Mouse (Mus musculus) CH12.LX (cell line): ENCODE data around the gene Acsbg1. TPM values are rescaled to one million over a fixed set of nuclear protein-coding genes. Genes with fewer than 3 reads are reported as not detected.
A peak's percentile ranks its signal among the peaks of the same experiment; 100 is the strongest.

Experiments used
- DNase-seq: peaks from one replicate; pipeline ENCODE4 v3.0.0-alpha.2; 2013; ENCODE audit errors: extremely low read depth
- H3K27ac ChIP-seq: 2 replicates; pipeline ENCODE4 v1.5.1; 2012; ENCODE audit warnings: low read depth, mild to moderate bottlenecking, control low read depth, moderate library complexity; ENCODE audit not compliant: insufficient read depth
- H3K27me3 ChIP-seq: replicated peaks from 2 replicates; pipeline ENCODE3; 2012; ENCODE audit warnings: inconsistent platforms
- H3K36me3 ChIP-seq, 2 experiments: replicated peaks in 1 of 2; 2 replicates each; pipeline versions ENCODE3 to v1.6.1; 2012; ENCODE audit warnings: inconsistent platforms in 1 of 2, low read length in 1 of 2, mild to moderate bottlenecking in 1 of 2, mixed read lengths in 1 of 2, moderate library complexity in 1 of 2; ENCODE audit not compliant: control insufficient read depth in 1 of 2, insufficient read depth in 1 of 2
- H3K4me1 ChIP-seq, 2 experiments: 2 replicates each; pipeline ENCODE4 v1.6.1; 2012; ENCODE audit warnings: inconsistent platforms in 1 of 2, moderate library complexity in 1 of 2; ENCODE audit not compliant: insufficient read depth in 2 of 2, control insufficient read depth in 1 of 2
- H3K4me2 ChIP-seq: 2 replicates; pipeline ENCODE4 v1.6.1; 2012; ENCODE audit warnings: low read depth, mild to moderate bottlenecking, control low read depth; ENCODE audit not compliant: poor library complexity, insufficient read depth, severe bottlenecking
- H3K4me3 ChIP-seq, 3 experiments: fragments of 150-350 bp in 1 of 3; sonication (generic) in 1 of 3; replicated peaks in 1 of 3; 2 replicates each; pipeline versions ENCODE3 to v1.5.1; 2011 to 2012; ENCODE audit warnings: low read depth in 2 of 3, low read length in 2 of 3, mild to moderate bottlenecking in 2 of 3, moderate library complexity in 2 of 3, control low read depth in 1 of 3, improper control_type of control experiment in 1 of 3, inconsistent platforms in 1 of 3, mixed read lengths in 1 of 3; ENCODE audit not compliant: poor library complexity in 1 of 3
- H3K79me2 ChIP-seq: replicated peaks from 2 replicates; pipeline ENCODE4 v1.6.1; 2012; ENCODE audit warnings: mild to moderate bottlenecking, moderate library complexity; ENCODE audit not compliant: control insufficient read depth, poor library complexity, insufficient read depth, severe bottlenecking; ENCODE audit errors: extremely low read depth
- H3K9ac ChIP-seq: 2 replicates; pipeline ENCODE4 v1.6.1; 2012; ENCODE audit warnings: low read depth, mild to moderate bottlenecking, control low read depth, moderate library complexity; ENCODE audit not compliant: insufficient read depth
- H3K9me3 ChIP-seq: replicated peaks from 2 replicates; pipeline ENCODE3; 2012; ENCODE audit warnings: low read length, inconsistent platforms, mixed read lengths
- BHLHE40 ChIP-seq: IDR thresholded peaks from 2 replicates; pipeline ENCODE4 v1.6.1; 2011; ENCODE audit warnings: mild to moderate bottlenecking, low read depth, low read length, improper control_type of control experiment
- CHD1 ChIP-seq: IDR thresholded peaks from 2 replicates; pipeline ENCODE4 v1.6.1; 2012; ENCODE audit warnings: low read depth, low read length, improper control_type of control experiment, inconsistent platforms
- CHD2 ChIP-seq: IDR thresholded peaks from 2 replicates; pipeline ENCODE4 v1.6.1; 2011; ENCODE audit warnings: low read length, improper control_type of control experiment
- CTCF ChIP-seq, 2 experiments: IDR thresholded peaks in 1 of 2; conservative IDR thresholded peaks in 1 of 2; 2 replicates each; pipeline ENCODE4 v1.5.1; 2011 to 2012; ENCODE audit warnings: low read depth in 2 of 2, low read length in 2 of 2, improper control_type of control experiment in 1 of 2, inconsistent platforms in 1 of 2, mild to moderate bottlenecking in 1 of 2, moderate library complexity in 1 of 2
- E2F4 ChIP-seq: IDR thresholded peaks from 2 replicates; pipeline ENCODE4 v1.6.1; 2011; ENCODE audit warnings: low read depth, low read length, improper control_type of control experiment; ENCODE audit not compliant: insufficient replicate concordance
- ELF1 ChIP-seq: IDR thresholded peaks from 2 replicates; pipeline ENCODE4 v1.6.1; 2014; ENCODE audit warnings: low read depth, mild to moderate bottlenecking, inconsistent platforms, low read length, improper control_type of control experiment
- EP300 ChIP-seq: IDR thresholded peaks from 2 replicates; pipeline ENCODE4 v1.6.1; 2011; ENCODE audit warnings: low read length, improper control_type of control experiment
- ETS1 ChIP-seq: conservative IDR thresholded peaks from 2 replicates; pipeline ENCODE4 v1.6.1; 2012; ENCODE audit warnings: low read depth, mild to moderate bottlenecking, inconsistent platforms, low read length, improper control_type of control experiment, moderate library complexity
- GABPA ChIP-seq: IDR thresholded peaks from 2 replicates; pipeline ENCODE4 v1.6.1; 2012; ENCODE audit warnings: low read depth, low read length, improper control_type of control experiment, inconsistent platforms; ENCODE audit not compliant: insufficient replicate concordance
- HCFC1 ChIP-seq: IDR thresholded peaks from 2 replicates; pipeline ENCODE4 v1.6.1; 2012; ENCODE audit warnings: low read depth, mild to moderate bottlenecking, inconsistent platforms, low read length, improper control_type of control experiment
- IRF4 ChIP-seq: IDR thresholded peaks from 2 replicates; pipeline ENCODE4 v1.6.1; 2014; ENCODE audit warnings: low read depth, mild to moderate bottlenecking, inconsistent platforms, low read length, improper control_type of control experiment
- JUN ChIP-seq: IDR thresholded peaks from 2 replicates; pipeline ENCODE4 v1.6.1; 2011; ENCODE audit warnings: low read depth, mild to moderate bottlenecking, low read length, improper control_type of control experiment, moderate library complexity; ENCODE audit not compliant: insufficient read depth
- JUND ChIP-seq: conservative IDR thresholded peaks from 2 replicates; pipeline ENCODE4 v1.6.1; 2011; ENCODE audit warnings: low read depth, low read length, improper control_type of control experiment
- KAT2A ChIP-seq: IDR thresholded peaks from 2 replicates; pipeline ENCODE4 v1.6.1; 2012; ENCODE audit warnings: low read length, improper control_type of control experiment, inconsistent platforms; ENCODE audit not compliant: insufficient replicate concordance
- MAFK ChIP-seq: IDR thresholded peaks from 2 replicates; pipeline ENCODE4 v1.6.1; 2011; ENCODE audit warnings: low read length, improper control_type of control experiment; ENCODE audit not compliant: insufficient replicate concordance
- MAX ChIP-seq: IDR thresholded peaks from 2 replicates; pipeline ENCODE4 v1.6.1; 2011; ENCODE audit warnings: low read length, improper control_type of control experiment
- MAZ ChIP-seq: IDR thresholded peaks from 2 replicates; pipeline ENCODE4 v1.6.1; 2012; ENCODE audit warnings: low read depth, mild to moderate bottlenecking, inconsistent platforms, low read length, improper control_type of control experiment, moderate library complexity
- MEF2A ChIP-seq: IDR thresholded peaks from 2 replicates; pipeline ENCODE4 v1.6.1; 2014; ENCODE audit warnings: low read depth, mild to moderate bottlenecking, inconsistent platforms, low read length, improper control_type of control experiment, borderline replicate concordance
- MXI1 ChIP-seq: IDR thresholded peaks from 2 replicates; pipeline ENCODE4 v1.6.1; 2011; ENCODE audit warnings: mild to moderate bottlenecking, low read depth, low read length, improper control_type of control experiment
- MYC ChIP-seq: IDR thresholded peaks from 2 replicates; pipeline ENCODE4 v1.6.1; 2011; ENCODE audit warnings: low read depth, mild to moderate bottlenecking, improper control_type of control experiment, low read length
- NELFE ChIP-seq: IDR thresholded peaks from 2 replicates; pipeline ENCODE4 v1.6.1; 2011; ENCODE audit warnings: low read depth, low read length, improper control_type of control experiment
- NRF1 ChIP-seq: IDR thresholded peaks from 2 replicates; pipeline ENCODE4 v1.6.1; 2014; ENCODE audit warnings: low read depth, mild to moderate bottlenecking, inconsistent platforms, low read length, improper control_type of control experiment, moderate library complexity
- PAX5 ChIP-seq: IDR thresholded peaks from 2 replicates; pipeline ENCODE4 v1.6.1; 2012; ENCODE audit warnings: low read length, inconsistent platforms, mixed read lengths
- POLR2A ChIP-seq: IDR thresholded peaks from 2 replicates; pipeline ENCODE4 v1.6.1; 2011; ENCODE audit warnings: low read depth, mild to moderate bottlenecking, improper control_type of control experiment, low read length
- POLR2AphosphoS2 ChIP-seq: IDR thresholded peaks from 2 replicates; pipeline ENCODE4 v1.6.1; 2011; ENCODE audit warnings: low read depth, low read length, improper control_type of control experiment
- RAD21 ChIP-seq: IDR thresholded peaks from 2 replicates; pipeline ENCODE4 v1.6.1; 2011; ENCODE audit warnings: low read depth, mild to moderate bottlenecking, low read length, improper control_type of control experiment, moderate library complexity
- RCOR1 ChIP-seq: conservative IDR thresholded peaks from 2 replicates; pipeline ENCODE4 v1.6.1; 2012; ENCODE audit warnings: low read depth, mild to moderate bottlenecking, inconsistent platforms, low read length, improper control_type of control experiment
- SIN3A ChIP-seq: IDR thresholded peaks from 2 replicates; pipeline ENCODE4 v1.6.1; 2012; ENCODE audit warnings: low read length, improper control_type of control experiment, inconsistent platforms
- SMC3 ChIP-seq: IDR thresholded peaks from 2 replicates; pipeline ENCODE4 v1.6.1; 2011; ENCODE audit warnings: low read depth, low read length, improper control_type of control experiment
- TBP ChIP-seq: conservative IDR thresholded peaks from 2 replicates; pipeline ENCODE4 v1.6.1; 2011; ENCODE audit warnings: low read depth, low read length, improper control_type of control experiment
- TCF12 ChIP-seq: IDR thresholded peaks from 2 replicates; pipeline ENCODE4 v1.6.1; 2014; ENCODE audit warnings: low read depth, mild to moderate bottlenecking, inconsistent platforms, low read length, improper control_type of control experiment
- UBTF ChIP-seq: IDR thresholded peaks from 2 replicates; pipeline ENCODE4 v1.6.1; 2012; ENCODE audit warnings: low read depth, mild to moderate bottlenecking, inconsistent platforms, low read length, improper control_type of control experiment, moderate library complexity
- USF1 ChIP-seq: IDR thresholded peaks from 2 replicates; pipeline ENCODE4 v1.6.1; 2014; ENCODE audit warnings: low read depth, mild to moderate bottlenecking, inconsistent platforms, low read length, improper control_type of control experiment
- USF2 ChIP-seq: conservative IDR thresholded peaks from 2 replicates; pipeline ENCODE4 v1.6.1; 2011; ENCODE audit warnings: low read depth, low read length, improper control_type of control experiment
- ZC3H11A ChIP-seq: IDR thresholded peaks from 2 replicates; pipeline ENCODE4 v1.6.1; 2012; ENCODE audit warnings: low read depth, mild to moderate bottlenecking, inconsistent platforms, low read length, improper control_type of control experiment
- ZKSCAN1 ChIP-seq: IDR thresholded peaks from 2 replicates; pipeline ENCODE4 v1.6.1; 2012; ENCODE audit warnings: low read depth, inconsistent platforms, low read length, improper control_type of control experiment, borderline replicate concordance
- ZMIZ1 ChIP-seq: IDR thresholded peaks from 2 replicates; pipeline ENCODE4 v1.6.1; 2012; ENCODE audit warnings: low read depth, mild to moderate bottlenecking, inconsistent platforms, low read length, improper control_type of control experiment
- ZNF384 ChIP-seq: IDR thresholded peaks from 2 replicates; pipeline ENCODE4 v1.6.1; 2012; ENCODE audit warnings: low read depth, low read length, improper control_type of control experiment, inconsistent platforms
- dilution Hi-C: fragments of 300-500 bp; cut with MboI; formaldehyde crosslinking; loops from 2 replicates; pipeline ENCODE4 v1.14.3; 2020; ENCODE audit warnings: low sequenced_read_pairs; ENCODE audit not compliant: extremely low pct_unique_long_range_greater_than_20kb, extremely low pct_ligation_motif_present
- in situ Hi-C: fragments of 300-500 bp; cut with MboI; formaldehyde crosslinking; loops from 3 replicates; pipeline ENCODE4 v1.14.3; 2019; ENCODE audit warnings: low sequenced_read_pairs, low pct_ligation_motif_present, low pct_unique_long_range_greater_than_20kb, mixed read lengths
- polyA plus RNA-seq: library from polyadenylated mRNA; unstranded; fragments of >175 nt; gene quantifications from 2 replicates; pipeline ENCODE4 v1.2.1, GENCODE M21; 2012; ENCODE audit warnings: low read depth; ENCODE audit not compliant: insufficient read length
- total RNA-seq, 2 experiments: library from RNA; depleted of rRNA; stranded (reverse); fragments of 300-350 nt in 1 of 2; fragments of >200 nt in 1 of 2; gene quantifications; 2 replicates each; pipeline ENCODE4 v1.2.3; 2012 to 2014

Gene Acsbg1
- total and polyA plus RNA-seq, 3 experiments: 16.8 to 24.0 (median 23.6) TPM

- TF ChIP-seq CHD1: no peak
- TF ChIP-seq MAX: peak; percentile 63
- no peak for TF ChIP-seq MAZ
- TF ChIP-seq HCFC1: peak; percentile 45
- TF ChIP-seq SMC3: no peak
- no peak for TF ChIP-seq JUN
- TF ChIP-seq POLR2AphosphoS2: no peak
- no peak for TF ChIP-seq GABPA
- peak; percentile 46; the same call in 1 of the 2 replicates for TF ChIP-seq MYC
- no peak; the same call in 1 of the 2 replicates for TF ChIP-seq RAD21
- TF ChIP-seq ZKSCAN1: no peak
- TF ChIP-seq PAX5: no peak
- TF ChIP-seq SIN3A: no peak; the same call in 1 of the 2 replicates
- TF ChIP-seq NELFE: peak; percentile 32; the same call in 1 of the 2 replicates
- no peak for TF ChIP-seq ZNF384
- TF ChIP-seq MXI1: 0 out of 2 replicates have a peak, but pooled peaks have one; percentile 20
- TF ChIP-seq MEF2A: peak; percentile 77
- TF ChIP-seq POLR2A: peak; percentile 47
- TF ChIP-seq JUND: no peak
- peak; percentile 52 for TF ChIP-seq TCF12
- TF ChIP-seq E2F4: no peak
- 0 out of 2 replicates have a peak, but pooled peaks have one; percentile 48 for TF ChIP-seq KAT2A
- TF ChIP-seq MAFK: peak; percentile 34; the same call in 1 of the 2 replicates
- TF ChIP-seq RCOR1: peak; percentile 68
- peak; percentile 56; the same call in 1 of the 2 replicates for TF ChIP-seq CHD2
- peak; percentile 96 for TF ChIP-seq IRF4
- peak; percentile 55 for TF ChIP-seq ELF1
- TF ChIP-seq BHLHE40: peak; percentile 85
- TF ChIP-seq ZC3H11A: 0 out of 2 replicates have a peak, but pooled peaks have one; percentile 4
- 0 out of 2 replicates have a peak, but pooled peaks have one; percentile 63 for TF ChIP-seq UBTF
- TF ChIP-seq ETS1: peak; percentile 59
- TF ChIP-seq TBP: peak; percentile 59; the same call in 1 of the 2 replicates
- no peak for TF ChIP-seq CTCF (conservative IDR thresholded peaks at IDR 0.05 in 1 of 2, IDR thresholded peaks at IDR 0.05 in 1 of 2; ENCODE audit: low read depth in 2 of 2, low read length in 2 of 2)
- no peak for TF ChIP-seq USF1
- 0 out of 2 replicates have a peak, but pooled peaks have one; percentile 24 for TF ChIP-seq ZMIZ1
- peak; percentile 91 for TF ChIP-seq EP300
- TF ChIP-seq USF2: no peak
- TF ChIP-seq NRF1: peak; percentile 48
- Histone ChIP-seq H3K27me3 (no peaks in the 10 kb centered on the region), H3K4me1 (peaks cover 21 to 49% of the 10 kb centered on the region in 2 experiments), H3K36me3 (no peaks in the 10 kb centered on the region), H3K9me3 (peaks cover 10% of the 10 kb centered on the region), H3K4me2 (peak overlapping the region; percentile 25; the same call in 1 of the 2 replicates), H3K27ac (peak overlapping the region; percentile 54), H3K4me3 (no peak overlapping the region), H3K9ac (no peak overlapping the region), H3K79me2 (no peaks in the 10 kb centered on the region)
- in situ Hi-C loops (no loop called here), dilution Hi-C loops (no loop called here)
- DNase-seq: peak; percentile 77
Observed at GRCm38 (mm10) chr9:54555044-54555443, 106.6 kb downstream of the Acsbg1 start.
